Mouse (Mus musculus) forebrain, postnatal 0 days (tissue): ENCODE results near the gene Mipep. TPM values are rescaled to one million over a fixed set of nuclear protein-coding genes. Genes with fewer than 3 reads are reported as not detected.

Experiments
- ATAC-seq: fragments of 200-750 bp; cut with Nextera tagmentation; 2 replicates; pipeline ENCODE4 v1.8.0; 2017; ENCODE audit warnings: mild to moderate bottlenecking, moderate library complexity
- DNase-seq: peaks from one replicate; pipeline ENCODE4 v3.0.0-alpha.2; 2015
- H3K27ac ChIP-seq: fragments of 300-500 bp; sonication (generic); 2 replicates; pipeline ENCODE4 v1.5.1; 2014; ENCODE audit warnings: low read depth, mild to moderate bottlenecking, antibody characterized with exemption, low read length, moderate library complexity, mixed read lengths
- H3K27me3 ChIP-seq: fragments of 300-500 bp; sonication (generic); 2 replicates; pipeline ENCODE4 v1.6.1; 2014; ENCODE audit warnings: mild to moderate bottlenecking, low read length, mixed read lengths; ENCODE audit not compliant: insufficient read depth
- H3K36me3 ChIP-seq: fragments of 300-500 bp; sonication (generic); 2 replicates; pipeline ENCODE4 v1.6.1; 2014; ENCODE audit warnings: mild to moderate bottlenecking, moderate library complexity; ENCODE audit not compliant: insufficient read depth
- H3K4me1 ChIP-seq: fragments of 300-500 bp; sonication (generic); 2 replicates; pipeline ENCODE4 v1.6.1; 2014; ENCODE audit warnings: antibody characterized with exemption; ENCODE audit not compliant: insufficient read depth
- H3K4me2 ChIP-seq: fragments of 300-500 bp; sonication (generic); 2 replicates; pipeline ENCODE4 v1.6.1; 2014; ENCODE audit warnings: low read depth, mild to moderate bottlenecking, moderate library complexity
- H3K4me3 ChIP-seq: fragments of 300-500 bp; sonication (generic); 2 replicates; pipeline ENCODE4 v1.5.1; 2014; ENCODE audit warnings: low read depth, low read length, mixed read lengths
- H3K9ac ChIP-seq: fragments of 300-500 bp; sonication (generic); 2 replicates; pipeline ENCODE4 v1.6.1; 2014; ENCODE audit warnings: mild to moderate bottlenecking
- H3K9me3 ChIP-seq: fragments of 300-500 bp; sonication (generic); 2 replicates; pipeline ENCODE4 v1.6.1; 2016; ENCODE audit warnings: low read length
- CTCF ChIP-seq: sonication (generic); IDR thresholded peaks from 2 replicates; pipeline ENCODE4 v1.5.1; 2016; ENCODE audit warnings: antibody characterized with exemption, control low read depth, low read depth
- WGBS: fragments of 180-500 bp; shearing (Covaris S2); extraction: QIAGEN DNeasy Blood & Tissue Kit; methylation state at CpG from one replicate; pipeline ENCODE4 v1.1.7; 2014; 5-methylcytosine and 5-hydroxymethylcytosine counted together
- polyA plus RNA-seq: library from polyadenylated mRNA; unstranded; fragments of >200 nt; fragmentation: Nextera tagmentation; extraction: Ambion mirVana; gene quantifications from 2 replicates; pipeline ENCODE4 v1.2.1, GENCODE M21; 2015
- total RNA-seq: library from RNA; depleted of rRNA; stranded (reverse); fragments of >200 nt; gene quantifications from 2 replicates; pipeline ENCODE4 v1.2.3, GENCODE M21; 2014

Gene Mipep
- total and polyA plus RNA-seq, 2 experiments from 2014 or later: 19.4 to 27.4 TPM

GRCm38 (mm10) chr14:60763746-60764145 lies 20.6 kb upstream of the Mipep start:
- Histone ChIP-seq H3K4me2 (no peak overlapping the region), H3K36me3 (peaks cover 15% of the 10 kb centered on the region), H3K4me3 (no peak overlapping the region), H3K4me1 (no peaks in the 10 kb centered on the region; the same call in 1 of the 2 replicates), H3K27ac (no peak overlapping the region), H3K9me3 (no peaks in the 10 kb centered on the region), H3K27me3 (no peaks in the 10 kb centered on the region), H3K9ac (no peak overlapping the region)
- ATAC-seq (no peak), DNase-seq (no peak)
- 88% methylated on average over 5 of the region's 5 CpGs for WGBS
- no peak for TF ChIP-seq CTCF

DNA sequence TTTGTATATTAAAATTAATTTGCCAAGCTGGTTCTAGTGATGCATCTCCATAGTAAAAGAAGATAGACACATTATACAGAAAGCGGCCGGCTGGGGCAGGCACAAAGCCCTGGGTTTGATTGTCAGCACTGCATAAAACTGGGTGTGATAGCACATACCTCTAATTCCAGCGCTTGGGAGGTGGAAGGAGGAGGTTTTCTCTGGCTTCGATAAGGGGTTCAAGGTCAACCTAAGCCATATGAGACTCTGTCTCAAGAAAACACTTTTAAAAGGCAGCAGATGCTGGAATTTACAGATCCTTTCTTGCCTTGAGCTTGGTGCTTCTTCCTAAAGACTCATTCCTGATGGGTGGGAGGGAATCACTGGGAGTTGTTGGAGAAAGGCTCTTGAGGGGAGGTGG lies 19.8 kb upstream of the Mipep start:
- Histone ChIP-seq H3K27me3 (no peaks in the 10 kb centered on the region), H3K9me3 (no peaks in the 10 kb centered on the region), H3K9ac (no peak overlapping the region), H3K4me1 (no peaks in the 10 kb centered on the region; the same call in 1 of the 2 replicates), H3K27ac (no peak overlapping the region), H3K4me3 (no peak overlapping the region), H3K36me3 (peaks cover 13% of the 10 kb centered on the region), H3K4me2 (no peak overlapping the region)
- WGBS: 81% methylated on average over 4 of the region's 4 CpGs
- DNase-seq: no peak
- no peak for TF ChIP-seq CTCF
- ATAC-seq: no peak

DNA sequence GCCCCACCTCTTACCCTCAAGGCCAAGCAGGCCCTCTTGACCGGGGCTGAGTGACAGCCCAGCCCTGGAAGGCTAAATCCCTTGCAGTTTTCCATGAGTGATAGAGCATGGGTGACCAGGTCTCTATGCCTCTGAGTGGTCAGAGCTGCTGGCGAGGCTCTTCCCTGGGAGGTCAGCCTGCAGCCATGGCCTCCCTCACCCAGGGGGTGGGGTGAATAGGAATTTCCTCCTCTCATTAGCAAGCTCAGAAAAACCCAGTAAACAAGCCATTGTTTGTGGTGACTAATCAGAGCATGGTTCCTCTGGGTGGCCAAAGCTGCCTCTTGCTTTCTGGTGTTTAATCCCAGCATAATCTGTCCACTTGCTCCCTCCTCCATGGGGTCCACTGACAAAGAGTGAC lies 19.3 kb upstream of the Mipep start:
- 57% methylated on average over 2 of the region's 2 CpGs for WGBS

GRCm38 (mm10) chr14:60767884-60768283 lies 16.5 kb upstream of the Mipep start, which contains the start of gene C1qtnf9:
C1qtnf9 (plus strand) TSS chr14:60768134.
- Histone ChIP-seq H3K36me3 (no peaks in the 10 kb centered on the region), H3K27ac (no peak within 1 kb of the TSS), H3K9me3 (no peaks in the 10 kb centered on the region), H3K4me3 (no peak within 1 kb of the TSS), H3K9ac (no peak within 1 kb of the TSS), H3K4me2 (no peak within 1 kb of the TSS), H3K4me1 (no peaks in the 10 kb centered on the region; the same call in 1 of the 2 replicates), H3K27me3 (no peaks in the 10 kb centered on the region)
- ATAC-seq: no peak
- no peak for TF ChIP-seq CTCF
- 82% methylated on average over 4 of the region's 4 CpGs for WGBS
- no peak for DNase-seq

More for the DNA sequence above, 19.3 kb upstream of the Mipep start:
- Histone ChIP-seq H3K4me2 (no peak overlapping the region), H3K36me3 (peaks cover 13% of the 10 kb centered on the region), H3K4me3 (no peak overlapping the region), H3K9me3 (no peaks in the 10 kb centered on the region), H3K4me1 (no peaks in the 10 kb centered on the region; the same call in 1 of the 2 replicates), H3K27ac (no peak overlapping the region), H3K9ac (no peak overlapping the region), H3K27me3 (no peaks in the 10 kb centered on the region)
- ATAC-seq (no peak), DNase-seq (no peak)
- no peak for TF ChIP-seq CTCF

- DNase-seq: no peak
- ATAC-seq: 0 out of 2 replicates have a peak, but pooled peaks have one; percentile 5
- Histone ChIP-seq H3K4me3 (no peak overlapping the region), H3K9ac (no peak overlapping the region), H3K4me1 (no peaks in the 10 kb centered on the region), H3K4me2 (no peak overlapping the region), H3K27me3 (no peaks in the 10 kb centered on the region), H3K9me3 (no peaks in the 10 kb centered on the region), H3K36me3 (no peaks in the 10 kb centered on the region), H3K27ac (no peak overlapping the region)
- WGBS: 41% methylated on average over 6 of the region's 6 CpGs
- TF ChIP-seq CTCF: peak; percentile 51
Observed at GRCm38 (mm10) chr14:60769340-60769739, 15.0 kb upstream of the Mipep start.

DNA sequence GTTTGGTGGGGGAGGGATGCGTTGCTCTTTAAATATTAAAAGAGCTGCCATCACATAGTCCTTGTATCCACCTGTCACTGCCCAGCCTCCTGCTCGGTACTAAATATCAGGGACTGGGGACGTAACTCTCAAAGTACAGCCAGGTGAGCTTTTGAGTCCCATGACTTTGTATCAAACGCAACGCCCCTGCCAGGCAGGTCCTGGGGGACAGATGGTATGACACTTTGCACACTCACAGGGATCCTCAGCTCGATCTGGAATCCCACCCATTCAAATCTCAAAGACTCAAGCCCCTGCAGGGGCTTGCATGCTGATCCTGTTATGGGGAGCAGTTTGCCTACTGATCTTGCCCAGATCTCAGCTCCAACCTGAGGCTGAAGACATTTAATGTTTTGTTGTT lies 13.8 kb upstream of the Mipep start:
- Histone ChIP-seq H3K9ac (no peak overlapping the region), H3K9me3 (no peaks in the 10 kb centered on the region), H3K36me3 (no peaks in the 10 kb centered on the region), H3K4me3 (no peak overlapping the region), H3K4me2 (peak overlapping the region; percentile 45; the same call in 1 of the 2 replicates), H3K27ac (no peak overlapping the region), H3K4me1 (no peaks in the 10 kb centered on the region), H3K27me3 (no peaks in the 10 kb centered on the region)
- TF ChIP-seq CTCF: no peak
- no peak for ATAC-seq
- WGBS: 70% methylated on average over 6 of the region's 6 CpGs
- DNase-seq: no peak

GRCm38 (mm10) chr14:60771057-60771456 lies 13.3 kb upstream of the Mipep start:
- Histone ChIP-seq H3K27ac (no peak overlapping the region), H3K9me3 (no peaks in the 10 kb centered on the region), H3K4me3 (peak overlapping the region; percentile 36), H3K9ac (peak overlapping the region; percentile 51; the same call in 1 of the 2 replicates), H3K27me3 (no peaks in the 10 kb centered on the region), H3K36me3 (no peaks in the 10 kb centered on the region), H3K4me2 (peak overlapping the region; percentile 45), H3K4me1 (no peaks in the 10 kb centered on the region)
- DNase-seq (peak; percentile 88), ATAC-seq (peak; percentile 87)
- WGBS: 7% methylated on average over 8 of the region's 8 CpGs
- TF ChIP-seq CTCF: peak; percentile 96
